Mouse (Mus musculus) layer of hippocampus, postnatal 10 days (tissue): ENCODE measurements around the gene Espnl. TPM values are rescaled to one million over a fixed set of nuclear protein-coding genes. Genes with fewer than 3 reads are reported as not detected.

Experiments
- DNase-seq, 2 experiments: peaks; one replicate each; pipeline ENCODE4 v3.0.0; 2021; ENCODE audit warnings: low spot score in 2 of 2
- total RNA-seq, 2 experiments: library from RNA; stranded (reverse); gene quantifications; 2 replicates each; pipeline ENCODE4 v1.2.3; 2021

Espnl gene
- total RNA-seq, 2 experiments from 2014 or later: 0.07 to 0.09 TPM

DNA sequence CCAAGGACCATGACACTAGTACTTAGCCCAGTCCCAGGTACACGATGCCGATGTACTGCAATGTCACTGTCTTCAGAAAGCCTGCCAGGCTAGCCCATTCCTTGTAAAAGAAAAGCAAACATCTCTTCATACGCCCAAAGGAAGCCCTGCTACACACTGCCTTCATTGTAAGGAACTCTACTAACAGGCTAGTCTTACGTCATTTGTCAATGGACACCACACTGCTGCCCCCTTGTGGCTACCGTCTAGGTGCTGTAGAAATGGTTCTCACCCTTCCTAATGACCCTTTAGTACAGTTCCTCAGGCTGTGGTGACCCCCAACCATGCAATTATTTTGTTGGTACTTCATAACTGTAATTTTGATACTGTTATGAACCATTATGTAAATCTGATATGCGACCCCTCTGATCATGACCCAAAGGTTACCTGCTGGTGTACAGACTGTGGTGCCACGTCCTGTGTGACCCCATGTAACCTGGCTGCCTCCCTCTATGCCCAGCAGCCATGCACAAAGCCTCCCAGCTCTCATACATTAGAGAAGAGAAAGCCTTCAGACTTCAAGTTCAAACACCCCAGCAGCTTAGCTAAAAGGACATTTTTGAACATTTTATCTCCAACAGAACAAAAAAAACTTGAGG lies 58.7 kb downstream of the Espnl start:
- peak; percentile 83 to 88 for DNase-seq

DNA sequence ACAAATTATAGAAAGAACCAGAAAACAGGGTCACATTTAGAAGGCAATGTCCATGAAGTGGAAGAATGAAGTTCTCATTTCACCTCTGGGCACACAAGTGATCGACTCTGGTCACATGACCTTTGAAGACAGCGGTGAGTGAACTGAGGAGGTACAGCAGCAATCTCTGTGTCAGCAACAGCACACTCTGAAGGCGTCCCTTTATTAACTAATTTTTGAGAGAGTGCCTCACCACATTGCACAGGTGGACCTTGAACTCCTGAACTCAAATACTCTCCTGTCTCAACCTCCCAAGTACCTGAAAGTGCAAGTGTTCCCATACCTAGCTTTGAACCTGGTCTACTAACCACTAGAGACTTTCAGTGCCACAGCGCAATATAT lies 59.2 kb downstream of the Espnl start:
- DNase-seq: no peak

DNA sequence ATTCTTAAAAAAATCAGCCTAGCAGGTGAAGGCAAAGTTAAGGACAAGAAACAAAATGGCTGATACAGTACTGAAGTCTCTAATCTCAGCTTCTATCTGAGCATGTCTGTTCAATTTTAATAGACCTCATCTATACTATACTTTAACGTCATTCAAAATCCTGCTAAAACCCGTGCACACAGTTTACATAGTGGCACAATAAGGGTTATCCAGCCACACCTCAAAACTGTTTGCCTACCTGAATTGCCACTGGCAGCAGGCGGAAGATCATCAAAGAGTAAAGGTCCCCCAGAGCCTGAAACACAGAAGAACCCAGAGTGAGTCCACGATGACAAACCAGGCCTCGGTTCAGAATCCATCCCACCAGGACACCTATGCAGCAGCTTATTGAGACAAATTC lies 68.5 kb downstream of the Espnl start:
- DNase-seq: no peak

DNA sequence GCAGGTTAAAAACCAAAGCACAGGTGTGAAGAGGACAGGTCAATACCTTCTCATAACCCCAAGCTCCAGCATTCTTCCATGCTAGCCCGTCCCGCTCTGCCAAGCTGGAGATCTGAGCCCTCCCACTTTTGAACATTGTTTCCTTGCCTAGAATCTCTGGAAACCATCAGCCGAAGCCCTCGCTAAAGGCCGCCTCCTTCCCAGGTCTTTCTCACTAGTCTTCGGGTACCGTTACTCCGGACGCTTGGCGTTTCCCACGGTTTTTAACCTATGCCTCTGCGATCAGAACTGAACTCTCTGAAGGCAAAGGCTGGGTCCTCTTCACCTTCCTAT lies 76.0 kb downstream of the Espnl start:
- peak in 1 of 2 experiments; percentile 31 for DNase-seq

Other genes with a start within 250 kb of the Espnl start
- not detected for gene Rbm44, start 177.0 kb upstream of the Espnl start, total RNA-seq
- gene Ramp1, start 142.3 kb upstream of the Espnl start, total RNA-seq: 10 to 100 TPM; 37.4 to 43.2 TPM
- 10 to 100 TPM; 49.6 to 55.2 TPM for gene Ube2f, start 71.8 kb upstream of the Espnl start, total RNA-seq
- 10 to 100 TPM; 12.0 to 12.8 TPM for gene Scly, start 23.7 kb upstream of the Espnl start, total RNA-seq
- not detected for gene Klhl30, start 28.9 kb downstream of the Espnl start, total RNA-seq
- under 1 TPM; 0.18 to 0.57 TPM for gene Erfe, start 44.4 kb downstream of the Espnl start, total RNA-seq
- 10 to 100 TPM; 60.1 to 78.9 TPM for gene Ilkap, start 76.7 kb downstream of the Espnl start, total RNA-seq
- gene Hes6, start 92.0 kb downstream of the Espnl start, total RNA-seq: 10 to 100 TPM; 31.4 to 36.0 TPM
- gene Per2, start 137.2 kb downstream of the Espnl start, total RNA-seq: 10 to 100 TPM; 16.1 to 18.6 TPM
- gene Traf3ip1, start 172.6 kb downstream of the Espnl start, total RNA-seq: 10 to 100 TPM; 12.9 to 14.9 TPM
- 10 to 100 TPM; 47.0 to 49.1 TPM for gene Asb1, start 218.5 kb downstream of the Espnl start, total RNA-seq